8 mouse cellular contexts compared by ENCODE assay signal in the genomic region with DNA sequence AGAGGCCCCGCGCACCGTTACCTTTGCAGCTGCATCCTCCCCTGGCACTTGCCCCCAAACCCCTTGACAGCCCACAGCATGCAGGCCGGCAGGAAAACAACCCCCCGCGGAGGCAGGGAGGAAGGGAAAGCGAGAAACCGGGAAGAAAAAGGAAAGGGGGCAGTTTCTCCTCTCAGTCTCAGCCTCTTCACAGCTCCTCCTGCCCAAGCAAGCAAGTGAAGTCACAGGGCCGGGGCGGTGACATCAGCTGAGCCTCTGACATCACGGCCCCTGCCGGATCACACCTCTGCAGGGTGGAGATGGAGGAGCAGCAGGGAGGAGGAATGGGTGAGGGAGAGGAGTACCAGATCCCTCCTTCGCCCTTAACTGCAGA.
DNase-seq lines count a peak whose midpoint lies in the region; ATAC-seq and TF ChIP-seq lines count a peak whose summit lies in the region.

No protein-coding gene starts in this region.

- no peak for ATAC-seq in heart, embryonic 11.5 days (replicated peaks; ENCODE audit: insufficient number of reproducible peaks, low FRiP score, low TSS enrichment)
- peak; percentile 50 for ATAC-seq in CD4-positive, CD25-positive, alpha-beta regulatory T cell, adult 4 months
- ATAC-seq in forebrain, embryonic 15.5 days (replicated peaks) = peak; percentile 21; the same call in 1 of the 2 replicates
- ATAC-seq in liver, postnatal 0 days = no peak

- no peak for TF ChIP-seq CTCF in liver, postnatal 0 days (IDR thresholded peaks at IDR 0.05; ENCODE audit: low read depth)

- peaks cover 49% of the 10 kb centered on the region for H3K27me3 ChIP-seq in heart, embryonic 11.5 days (ENCODE audit: control insufficient read depth, insufficient read depth, low read length)
- H3K27me3 ChIP-seq in forebrain, embryonic 15.5 days = no peaks in the 10 kb centered on the region
- H3K27me3 ChIP-seq in liver, postnatal 0 days (ENCODE audit: insufficient read depth, low read length) = peaks cover 22% of the 10 kb centered on the region

- peak overlapping the region; percentile 24 for H3K4me3 ChIP-seq in heart, embryonic 11.5 days (ENCODE audit: low read depth, low read length)
- peak overlapping the region; percentile 43 for H3K4me3 ChIP-seq in forebrain, embryonic 15.5 days
- H3K4me3 ChIP-seq in liver, postnatal 0 days (ENCODE audit: low read depth, low read length) = 0 out of 2 replicates have a peak overlapping the region, but pooled peaks have one; percentile 10

- no peaks in the 10 kb centered on the region for H3K36me3 ChIP-seq in heart, embryonic 11.5 days (ENCODE audit: control insufficient read depth, insufficient read depth, low read length)
- H3K36me3 ChIP-seq in forebrain, embryonic 15.5 days = no peaks in the 10 kb centered on the region
- no peaks in the 10 kb centered on the region for H3K36me3 ChIP-seq in liver, postnatal 0 days (replicated peaks; ENCODE audit: insufficient read depth, low read length)

- peaks cover 15% of the 10 kb centered on the region for H3K4me1 ChIP-seq in heart, embryonic 11.5 days (ENCODE audit: control insufficient read depth, insufficient read depth, low read length)
- H3K4me1 ChIP-seq in forebrain, embryonic 15.5 days = peaks cover 61% of the 10 kb centered on the region
- no peaks in the 10 kb centered on the region; the same call in 1 of the 2 replicates for H3K4me1 ChIP-seq in liver, postnatal 0 days (ENCODE audit: insufficient read depth)

- no peak for TF ChIP-seq EP300 in liver, postnatal 0 days (IDR thresholded peaks at IDR 0.05; ENCODE audit: low read depth)

- peak overlapping the region; percentile 69 for H3K4me2 ChIP-seq in heart, embryonic 11.5 days
- H3K4me2 ChIP-seq in forebrain, embryonic 15.5 days (replicated peaks) = peak overlapping the region; percentile 93
- peak overlapping the region; percentile 30; the same call in 1 of the 2 replicates for H3K4me2 ChIP-seq in liver, postnatal 0 days (ENCODE audit: low read depth, low read length)

- DNase-seq in heart, postnatal 10 days = no peak
- DNase-seq in liver, postnatal 0 days = no peak
- peak; percentile 59 for DNase-seq in thymus, postnatal 4 days
- DNase-seq in ovary, adult 18-20 months (ENCODE audit: low spot score) = no peak
- no peak for DNase-seq in lung, postnatal 14 days

- H3K27ac ChIP-seq in heart, embryonic 11.5 days (ENCODE audit: low read depth, low read length) = no peak overlapping the region
- H3K27ac ChIP-seq in forebrain, embryonic 15.5 days (replicated peaks) = peak overlapping the region; percentile 75
- H3K27ac ChIP-seq in liver, postnatal 0 days (ENCODE audit: low read depth) = no peak overlapping the region

- WGBS in heart, embryonic 11.5 days (ENCODE audit: insufficient replicate concordance) = 0% methylated on average over 12 of the region's 13 CpGs
- WGBS in forebrain, embryonic 15.5 days = 4% methylated on average over 13 of the region's 13 CpGs
- 7% methylated on average over 12 of the region's 13 CpGs for WGBS in liver, postnatal 0 days (ENCODE audit: insufficient replicate concordance)

- intact Hi-C loops in heart, postnatal 10 days (cut with DNase I) = no loop called here

- H3K9ac ChIP-seq in heart, embryonic 11.5 days (ENCODE audit: low read depth, low read length) = no peak overlapping the region
- peak overlapping the region; percentile 65 for H3K9ac ChIP-seq in forebrain, embryonic 15.5 days (replicated peaks)
- H3K9ac ChIP-seq in liver, postnatal 0 days (replicated peaks) = 0 out of 2 replicates have a peak overlapping the region, but pooled peaks have one; percentile 12

- no peaks in the 10 kb centered on the region for H3K9me3 ChIP-seq in heart, embryonic 11.5 days (replicated peaks; ENCODE audit: control insufficient read depth, low read length)
- H3K9me3 ChIP-seq in forebrain, embryonic 15.5 days = no peaks in the 10 kb centered on the region
- H3K9me3 ChIP-seq in liver, postnatal 0 days (ENCODE audit: low read length) = no peaks in the 10 kb centered on the region

Comparison
In these comparisons a context has a peak if more than half of its experiments do, and no peak if none do; other contexts are left out.
1. ATAC-seq: peak in CD4-positive, CD25-positive, alpha-beta regulatory T cell, adult 4 months (single experiment) and forebrain, embryonic 15.5 days (single experiment); none in heart, embryonic 11.5 days (single experiment) and liver, postnatal 0 days (single experiment).
2. H3K4me2 ChIP-seq: peak in every context shown above with its lines; median percentile 93 in forebrain, embryonic 15.5 days; 69 in heart, embryonic 11.5 days; 30 in liver, postnatal 0 days.
3. Peak in every context shown above with its lines, with median percentiles within 50 percentile points of each other: H3K4me3 ChIP-seq.